Mouse (Mus musculus): ENCODE measurements around the gene Kctd15. TPM values are rescaled to one million over a fixed set of nuclear protein-coding genes. Genes with fewer than 3 reads are reported as not detected.

The Kctd15 gene
- total and polyA plus RNA-seq, 3 experiments, result 5.3 to 14.4 (median 8.7) TPM

DNA sequence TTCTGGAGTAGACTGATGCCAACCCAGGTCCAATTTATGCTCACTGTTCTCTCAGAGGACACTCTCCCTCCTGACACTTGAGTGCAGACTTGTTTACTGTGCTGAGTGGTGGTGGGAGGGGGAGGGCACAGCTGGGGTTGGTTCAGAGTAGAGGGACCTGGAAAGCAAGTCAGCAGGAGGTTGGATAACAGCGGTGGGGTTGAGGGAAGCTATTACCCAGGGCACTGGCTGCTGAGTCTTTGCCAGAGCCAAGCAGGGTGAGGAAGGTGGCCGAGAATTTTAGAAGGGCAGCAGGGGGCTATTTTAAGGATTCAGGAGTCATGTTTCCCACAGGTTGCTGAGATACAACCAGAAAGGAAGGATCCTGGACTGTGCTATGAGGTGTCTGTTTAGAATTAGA, 36.1 kb downstream of the Kctd15 start:
- DNase-seq, result no peak

DNA sequence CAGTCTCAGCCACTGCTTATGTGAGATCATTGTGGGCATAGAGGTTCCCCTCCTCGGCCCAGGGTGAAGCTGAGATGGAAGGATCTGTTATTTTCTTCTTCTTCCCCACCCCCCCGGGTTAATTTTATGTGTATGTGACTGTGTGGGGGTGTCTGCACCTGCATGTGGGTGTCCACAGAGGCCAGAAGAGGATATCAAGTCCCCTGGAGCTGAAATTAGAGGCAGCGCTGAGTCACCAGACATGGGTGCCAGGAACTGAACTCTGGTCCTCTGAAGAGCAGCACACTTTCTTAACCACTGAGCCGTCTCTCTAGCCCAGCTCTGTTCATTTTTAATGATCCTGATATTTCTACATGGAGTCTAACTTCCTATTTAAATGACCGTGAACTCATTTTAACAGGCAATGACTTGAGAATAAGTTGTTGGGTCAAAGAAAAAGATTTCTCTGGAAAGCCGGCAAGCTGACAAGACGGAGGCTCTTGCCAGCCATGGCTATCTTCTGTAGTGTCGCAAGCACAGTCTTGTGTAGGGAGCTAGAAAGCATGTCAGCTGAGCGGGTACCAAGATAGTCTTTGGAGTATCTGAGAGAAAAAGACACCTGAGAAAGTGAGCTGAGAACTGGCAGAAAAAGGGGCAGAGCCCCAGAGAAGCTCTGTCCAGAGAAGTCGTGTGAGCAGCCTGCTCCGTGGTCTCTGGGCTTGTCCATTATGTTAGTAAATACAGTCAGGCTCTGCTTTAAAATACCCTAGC, 38.2 kb downstream of the Kctd15 start:
- DNase-seq, result no peak

DNA sequence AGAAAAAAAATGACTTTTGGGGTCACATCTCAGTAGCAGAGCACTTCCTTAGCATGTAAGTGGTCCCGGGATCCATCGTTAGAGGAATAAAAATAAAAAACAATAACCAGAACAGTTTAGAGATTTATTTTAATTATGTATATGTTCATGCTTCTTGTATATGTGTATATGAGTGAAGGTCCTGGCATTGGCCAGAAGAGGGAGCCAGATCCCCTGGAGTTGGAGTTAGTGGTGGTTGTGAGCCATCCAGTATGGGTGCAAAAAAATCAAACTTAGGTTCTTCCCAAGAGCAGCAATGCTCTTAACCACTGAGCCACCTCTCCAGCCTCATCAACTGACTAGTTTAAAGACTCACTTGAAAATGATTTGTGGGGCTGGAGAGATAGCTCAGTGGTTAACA, 40.3 kb downstream of the Kctd15 start:
- no peak for DNase-seq

DNA sequence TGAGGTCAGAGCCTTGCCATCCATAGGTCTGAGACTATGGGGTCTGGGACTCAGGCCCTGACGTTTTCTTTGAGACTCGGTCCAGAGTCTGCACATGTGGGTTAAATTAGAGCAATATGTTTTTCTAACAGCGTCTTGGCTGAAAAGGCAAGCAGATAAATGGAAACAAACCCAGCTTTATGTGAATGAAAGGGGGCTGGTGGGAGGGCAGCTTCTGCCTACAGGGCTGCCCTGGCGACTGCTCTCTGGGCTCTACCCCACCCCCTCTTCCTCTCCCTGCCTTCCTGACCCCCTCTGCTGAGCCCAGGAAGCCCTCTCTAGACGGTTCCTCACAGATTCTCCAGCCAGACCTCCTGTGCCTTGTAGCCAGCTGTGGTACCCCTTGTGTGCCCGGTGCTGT, 46.1 kb downstream of the Kctd15 start:
- no peak for DNase-seq

DNA sequence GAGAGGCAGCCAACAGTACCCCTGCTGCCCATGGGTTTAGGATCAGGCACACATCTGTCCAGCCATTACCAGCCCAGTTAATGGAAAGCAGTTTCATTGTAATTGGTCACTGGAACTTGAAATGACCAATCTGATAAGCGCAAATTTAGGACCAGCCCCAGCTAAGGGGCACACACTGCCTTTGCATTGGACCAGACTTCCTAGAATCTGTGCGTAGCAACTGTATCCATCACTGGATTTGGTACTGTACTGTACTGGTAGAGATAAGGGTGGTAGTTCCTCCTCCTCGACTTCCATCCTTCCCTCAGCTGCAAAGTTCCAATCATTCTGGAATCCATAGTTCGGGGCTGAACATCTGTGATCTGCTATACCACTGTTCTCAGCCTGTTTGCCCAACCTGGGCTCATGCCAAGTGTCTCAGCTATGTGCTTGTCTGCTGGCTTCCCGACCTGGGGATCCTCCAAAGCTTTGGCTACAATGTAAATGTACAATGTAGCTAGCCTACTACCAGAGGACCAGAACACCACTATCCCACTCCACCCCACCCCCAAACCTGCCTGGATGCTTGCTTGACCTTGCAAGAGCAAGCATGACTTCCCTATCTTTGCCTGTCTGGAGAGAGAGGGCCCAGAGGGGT, 49.1 kb downstream of the Kctd15 start:
- no peak for DNase-seq

DNA sequence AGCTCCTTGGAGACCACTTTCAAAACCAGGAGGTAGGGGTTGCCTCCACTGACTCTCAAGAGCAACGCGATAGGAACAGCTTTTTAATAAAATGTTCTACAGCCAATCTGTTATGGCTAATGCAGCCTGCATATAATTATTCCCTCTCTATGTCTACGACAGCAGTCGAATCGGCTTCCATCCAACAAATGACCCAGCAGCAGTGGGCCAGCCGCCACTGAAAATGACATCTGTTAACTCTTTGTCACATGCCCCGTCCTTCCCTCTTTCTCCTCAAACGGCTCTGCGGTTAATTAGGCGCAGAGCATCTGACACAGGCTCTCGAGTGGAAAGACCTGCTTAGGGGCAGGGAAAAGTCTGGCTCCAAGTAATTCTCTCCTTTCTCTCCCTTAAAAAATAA, 49.8 kb downstream of the Kctd15 start:
- DNase-seq, result no peak

DNA sequence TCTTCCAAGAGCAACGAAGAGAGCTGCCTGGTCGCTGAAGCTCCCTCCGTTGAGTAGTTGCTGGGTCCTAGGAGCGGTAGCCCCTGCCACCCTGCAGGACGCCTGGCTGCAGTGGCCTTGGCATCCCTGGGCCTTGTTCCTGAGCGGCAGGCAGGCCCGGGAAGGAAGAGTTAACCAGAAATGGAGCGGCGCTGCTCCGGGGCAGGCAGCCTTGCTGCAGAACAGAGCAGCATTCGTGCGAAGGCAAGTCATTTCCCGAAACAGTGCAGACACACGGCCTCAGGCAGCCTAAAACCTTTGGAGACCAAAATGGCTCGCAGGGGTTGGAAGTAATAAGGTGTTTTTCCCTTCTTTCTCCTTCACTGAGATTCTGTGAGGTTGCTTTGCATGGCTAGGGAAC, 50.5 kb downstream of the Kctd15 start:
- no peak for DNase-seq

DNA sequence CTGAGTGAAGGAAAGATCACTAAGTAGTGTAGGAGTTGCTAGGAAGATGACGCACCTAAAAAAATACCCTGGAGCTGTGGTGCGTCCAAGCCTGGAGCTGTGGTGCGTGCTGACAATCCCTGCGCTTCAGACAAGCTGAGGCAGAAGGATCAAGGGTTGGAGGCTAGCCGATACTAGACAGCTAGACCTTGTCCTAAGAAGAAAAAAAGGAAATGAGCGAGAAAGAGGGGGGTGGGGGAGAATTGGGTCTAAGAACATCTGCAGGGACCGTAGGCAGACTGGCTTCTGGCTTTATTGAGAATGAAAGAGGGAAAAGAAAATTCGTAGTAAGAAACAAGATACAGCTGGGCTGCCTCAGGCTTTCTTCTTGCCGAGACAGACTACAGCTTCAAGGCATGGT, 58.0 kb downstream of the Kctd15 start:
- no peak for DNase-seq

DNA sequence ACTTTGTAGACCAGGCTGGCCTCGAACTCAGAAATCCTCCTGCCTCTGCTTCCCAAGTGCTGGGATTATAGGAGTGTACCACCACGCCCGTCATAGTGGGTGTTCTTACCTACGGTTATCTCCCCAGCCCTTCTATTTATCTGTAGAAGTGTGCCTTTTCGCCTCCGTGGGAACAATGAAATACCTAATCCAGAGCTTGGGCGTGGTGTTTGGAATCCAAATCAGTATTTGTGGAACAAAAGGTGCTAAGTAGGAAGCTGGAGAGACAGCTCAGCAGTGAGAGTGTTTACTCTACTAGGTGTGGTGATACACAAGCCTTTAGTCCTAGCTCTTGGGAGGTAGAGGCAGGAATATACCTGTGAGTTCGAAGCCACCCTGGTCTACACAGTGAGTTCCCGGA, 58.5 kb downstream of the Kctd15 start:
- no peak for DNase-seq

DNA sequence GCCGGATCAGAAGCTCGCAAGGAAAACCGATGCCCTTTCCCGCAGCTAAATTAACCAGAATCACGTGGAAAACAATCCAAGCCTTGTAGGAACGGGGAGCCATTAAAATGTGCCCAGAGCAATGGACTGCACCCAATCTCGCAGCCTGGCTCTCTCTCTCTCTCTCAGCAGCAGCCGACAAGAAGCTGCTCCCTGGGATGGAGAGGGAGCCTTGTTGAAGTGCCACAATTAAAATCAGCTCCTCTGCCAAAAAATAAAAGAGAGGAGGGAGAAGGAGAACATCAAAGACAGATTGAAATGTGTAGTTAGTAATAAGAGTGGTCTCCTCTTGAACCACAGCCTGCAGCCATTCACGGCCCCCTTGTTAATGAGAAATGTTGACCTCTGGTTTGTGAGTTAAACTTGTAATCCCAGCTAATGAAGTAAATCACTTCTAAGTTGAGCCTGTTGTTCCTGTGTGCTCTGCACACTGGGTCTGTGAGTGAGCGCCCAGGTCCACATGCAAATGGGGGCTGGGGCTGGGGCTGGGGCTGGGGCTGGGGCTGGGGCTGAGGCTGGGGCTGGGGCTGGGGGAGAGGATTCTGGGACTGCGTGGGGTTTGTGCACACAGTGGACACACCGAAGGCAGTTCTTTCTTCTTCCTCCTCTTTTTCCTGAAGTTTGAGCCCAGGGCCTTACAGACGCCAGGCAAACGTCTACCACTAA, 59.8 kb downstream of the Kctd15 start:
- DNase-seq, result no peak

DNA sequence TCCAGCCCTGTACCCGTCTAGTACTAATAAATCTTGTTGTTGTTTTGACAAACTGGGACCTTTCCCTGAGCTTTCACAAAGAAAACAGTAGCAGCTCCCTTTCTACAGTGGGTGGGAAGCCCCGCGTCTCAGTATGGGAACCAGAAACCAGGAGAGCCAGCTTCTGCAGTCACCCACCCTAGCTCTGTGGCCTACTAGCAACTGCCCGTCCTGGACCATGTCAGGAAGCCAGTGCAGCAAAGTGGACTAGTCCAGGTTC, 61.3 kb downstream of the Kctd15 start:
- DNase-seq, result no peak

DNA sequence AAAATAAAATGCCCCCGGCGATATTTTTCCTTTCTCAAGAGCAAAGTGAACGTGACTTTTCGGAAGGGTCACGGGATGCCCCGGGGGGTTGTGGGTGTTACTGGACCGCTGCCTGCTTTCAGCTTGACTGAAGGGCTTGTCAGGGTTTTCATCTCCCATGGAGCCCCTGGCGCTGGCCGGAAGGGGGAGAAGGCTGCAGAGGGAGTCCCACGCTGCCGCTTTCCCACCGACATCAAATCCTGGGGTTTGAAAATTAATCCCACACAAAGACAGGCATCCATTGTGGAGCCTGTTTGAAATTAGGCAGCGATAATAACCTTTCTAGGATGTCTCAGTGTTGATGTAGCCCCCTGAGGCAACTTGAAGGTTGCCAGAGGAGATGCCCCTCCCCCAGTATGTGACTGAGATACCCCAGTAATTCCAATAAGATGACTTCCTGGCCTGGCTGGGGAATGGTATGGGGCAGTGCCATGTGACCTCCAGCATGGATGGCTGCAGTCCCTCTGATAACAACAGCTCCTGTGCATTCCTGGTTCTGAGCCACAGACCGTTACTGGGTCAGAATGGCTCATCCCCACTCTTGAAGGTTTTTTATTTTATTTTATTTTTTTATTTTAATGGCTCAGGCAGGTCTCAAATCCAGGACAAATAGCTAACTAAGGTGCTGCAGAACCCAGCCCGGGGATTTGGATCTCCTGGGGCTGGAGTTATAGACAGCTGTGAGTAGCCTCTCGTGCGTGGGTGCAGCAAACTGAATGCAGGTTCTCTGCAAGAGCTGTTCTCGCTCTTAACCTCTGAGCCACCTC, 61.8 kb downstream of the Kctd15 start:
- DNase-seq, result peak; percentile 19

DNA sequence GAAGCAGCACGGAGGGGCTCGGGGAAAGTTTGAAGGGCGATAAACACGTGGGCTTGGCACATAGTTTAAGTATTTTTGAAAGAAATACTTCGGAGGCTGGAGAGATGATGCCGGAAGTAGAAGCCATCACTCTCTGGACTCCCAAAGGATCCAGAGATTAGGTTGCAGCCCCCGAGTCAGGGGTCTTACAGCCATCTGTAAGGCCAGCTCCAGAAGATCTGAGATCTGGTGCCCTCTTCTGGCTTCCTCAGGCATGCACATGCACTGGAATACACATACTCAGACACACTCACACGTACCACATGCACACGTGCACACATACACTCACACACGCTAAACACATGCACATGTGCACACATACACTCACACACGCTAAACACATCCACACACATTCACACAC, 65.8 kb downstream of the Kctd15 start:
- DNase-seq, result no peak

Other genes with a start within 250 kb of the Kctd15 start
- 10 to 100 TPM; 10.6 to 11.4 TPM for gene Chst8, start 156.0 kb upstream of the Kctd15 start, total RNA-seq (2021)
- 21.3 and 26.9 TPM in 2 replicates for gene Chst8, start 156.0 kb upstream of the Kctd15 start, polyA plus RNA-seq (2012; rRNA removed)

All from adrenal gland, adult 2 months (tissue).